Mouse (Mus musculus): ENCODE results near the gene Osbpl2. TPM values are rescaled to one million over a fixed set of nuclear protein-coding genes. Genes with fewer than 3 reads are reported as not detected.

Osbpl2 gene
- polyA plus RNA-seq, 1 experiment from 2014 or later, result 72.3 TPM

GRCm38 (mm10) chr2:180116081-180116493 is 3.0 kb upstream of the Osbpl2 start:
- no peaks in the 10 kb centered on the region for H3K9me3 ChIP-seq (ENCODE audit: control insufficient read depth, low read length)
- H3K4me1 ChIP-seq (replicated peaks; ENCODE audit: control insufficient read depth, insufficient read depth, low read length), result peaks cover 49% of the 10 kb centered on the region
- H3K27ac ChIP-seq (ENCODE audit: low read length), result no peak overlapping the region
- no peaks in the 10 kb centered on the region for H3K27me3 ChIP-seq (replicated peaks; ENCODE audit: control insufficient read depth, insufficient read depth, low read length)
- ATAC-seq, result no peak
- WGBS, result 65% methylated on average over 10 of the region's 10 CpGs
- H3K4me2 ChIP-seq (ENCODE audit: low read length), result no peak overlapping the region
- H3K4me3 ChIP-seq (replicated peaks; ENCODE audit: low read length), result no peak overlapping the region
- no peak overlapping the region for H3K9ac ChIP-seq (replicated peaks; ENCODE audit: low read depth, low read length)
- H3K36me3 ChIP-seq (ENCODE audit: control insufficient read depth, insufficient read depth), result no peaks in the 10 kb centered on the region

GRCm38 (mm10) chr2:180116741-180117484 is 2.2 kb upstream of the Osbpl2 start:
- Histone ChIP-seq H3K4me2 (ENCODE audit: low read length) (no peak overlapping the region), H3K27ac (ENCODE audit: low read length) (peak overlapping the region; percentile 76)
- WGBS, result 74% methylated on average over 8 of the region's 8 CpGs

GRCm38 (mm10) chr2:180117485-180118194 is 1.5 kb upstream of the Osbpl2 start:
- Histone ChIP-seq H3K4me3 (replicated peaks; ENCODE audit: low read length) (peak overlapping the region; percentile 9; the same call in 1 of the 2 replicates), H3K4me1 (replicated peaks; ENCODE audit: control insufficient read depth, insufficient read depth, low read length) (peaks cover 49% of the 10 kb centered on the region)

More at GRCm38 (mm10) chr2:180116741-180117484, 2.2 kb upstream of the Osbpl2 start:
- Histone ChIP-seq H3K9ac (replicated peaks; ENCODE audit: low read depth, low read length) (no peak overlapping the region), H3K4me1 (replicated peaks; ENCODE audit: control insufficient read depth, insufficient read depth, low read length) (peaks cover 49% of the 10 kb centered on the region), H3K9me3 (ENCODE audit: control insufficient read depth, low read length) (no peaks in the 10 kb centered on the region), H3K4me3 (replicated peaks; ENCODE audit: low read length) (no peak overlapping the region), H3K27me3 (replicated peaks; ENCODE audit: control insufficient read depth, insufficient read depth, low read length) (no peaks in the 10 kb centered on the region), H3K36me3 (ENCODE audit: control insufficient read depth, insufficient read depth) (no peaks in the 10 kb centered on the region)
- ATAC-seq, result no peak

GRCm38 (mm10) chr2:180119439-180120291 is 559 bp downstream of the Osbpl2 start:
- peak; percentile 48 for ATAC-seq
- 1% methylated on average over 54 of the region's 68 CpGs for WGBS
- Histone ChIP-seq H3K9me3 (ENCODE audit: control insufficient read depth, low read length) (no peaks in the 10 kb centered on the region), H3K4me1 (replicated peaks; ENCODE audit: control insufficient read depth, insufficient read depth, low read length) (peaks cover 40% of the 10 kb centered on the region), H3K4me3 (replicated peaks; ENCODE audit: low read length) (peak overlapping the region; percentile 90), H3K9ac (replicated peaks; ENCODE audit: low read depth, low read length) (peak overlapping the region; percentile 85), H3K27me3 (replicated peaks; ENCODE audit: control insufficient read depth, insufficient read depth, low read length) (no peaks in the 10 kb centered on the region), H3K4me2 (ENCODE audit: low read length) (peak overlapping the region; percentile 94), H3K27ac (ENCODE audit: low read length) (peak overlapping the region; percentile 63), H3K36me3 (ENCODE audit: control insufficient read depth, insufficient read depth) (0 out of 2 replicates have a peak, but pooled peaks cover 5% of the 10 kb centered on the region)

More at GRCm38 (mm10) chr2:180117485-180118194, 1.5 kb upstream of the Osbpl2 start:
- peak; percentile 29 for ATAC-seq
- 7% methylated on average over 13 of the region's 13 CpGs for WGBS
- Histone ChIP-seq H3K4me2 (ENCODE audit: low read length) (peak overlapping the region; percentile 60), H3K9me3 (ENCODE audit: control insufficient read depth, low read length) (no peaks in the 10 kb centered on the region), H3K9ac (replicated peaks; ENCODE audit: low read depth, low read length) (peak overlapping the region; percentile 30; the same call in 1 of the 2 replicates), H3K27ac (ENCODE audit: low read length) (peak overlapping the region; percentile 76), H3K36me3 (ENCODE audit: control insufficient read depth, insufficient read depth) (no peaks in the 10 kb centered on the region), H3K27me3 (replicated peaks; ENCODE audit: control insufficient read depth, insufficient read depth, low read length) (no peaks in the 10 kb centered on the region)

GRCm38 (mm10) chr2:180120292-180120761 is 1.2 kb downstream of the Osbpl2 start:
- Histone ChIP-seq H3K27me3 (replicated peaks; ENCODE audit: control insufficient read depth, insufficient read depth, low read length) (no peaks in the 10 kb centered on the region), H3K36me3 (ENCODE audit: control insufficient read depth, insufficient read depth) (0 out of 2 replicates have a peak, but pooled peaks cover 5% of the 10 kb centered on the region), H3K27ac (ENCODE audit: low read length) (no peak overlapping the region)

GRCm38 (mm10) chr2:180124192-180124591 is 5.1 kb downstream of the Osbpl2 start:
- H3K4me2 ChIP-seq (ENCODE audit: low read length), result no peak overlapping the region
- peaks cover 20% of the 10 kb centered on the region for H3K4me1 ChIP-seq (replicated peaks; ENCODE audit: control insufficient read depth, insufficient read depth, low read length)
- no peaks in the 10 kb centered on the region for H3K27me3 ChIP-seq (replicated peaks; ENCODE audit: control insufficient read depth, insufficient read depth, low read length)
- WGBS, result 84% methylated on average over 2 of the region's 2 CpGs
- no peak overlapping the region for H3K4me3 ChIP-seq (replicated peaks; ENCODE audit: low read length)
- 0 out of 2 replicates have a peak, but pooled peaks cover 5% of the 10 kb centered on the region for H3K36me3 ChIP-seq (ENCODE audit: control insufficient read depth, insufficient read depth)
- ATAC-seq, result no peak
- H3K27ac ChIP-seq (ENCODE audit: low read length), result no peak overlapping the region
- no peaks in the 10 kb centered on the region for H3K9me3 ChIP-seq (ENCODE audit: control insufficient read depth, low read length)
- H3K9ac ChIP-seq (replicated peaks; ENCODE audit: low read depth, low read length), result no peak overlapping the region

More at GRCm38 (mm10) chr2:180120292-180120761, 1.2 kb downstream of the Osbpl2 start:
- Histone ChIP-seq H3K4me2 (ENCODE audit: low read length) (peak overlapping the region; percentile 94), H3K4me1 (replicated peaks; ENCODE audit: control insufficient read depth, insufficient read depth, low read length) (peaks cover 33% of the 10 kb centered on the region), H3K4me3 (replicated peaks; ENCODE audit: low read length) (peak overlapping the region; percentile 90), H3K9ac (replicated peaks; ENCODE audit: low read depth, low read length) (peak overlapping the region; percentile 85; the same call in 1 of the 2 replicates), H3K9me3 (ENCODE audit: control insufficient read depth, low read length) (no peaks in the 10 kb centered on the region)
- ATAC-seq, result no peak
- WGBS, result 65% methylated on average over 5 of the region's 5 CpGs

GRCm38 (mm10) chr2:180126195-180126594 is 7.1 kb downstream of the Osbpl2 start:
- Histone ChIP-seq H3K27me3 (replicated peaks; ENCODE audit: control insufficient read depth, insufficient read depth, low read length) (no peaks in the 10 kb centered on the region), H3K9me3 (ENCODE audit: control insufficient read depth, low read length) (no peaks in the 10 kb centered on the region), H3K4me1 (replicated peaks; ENCODE audit: control insufficient read depth, insufficient read depth, low read length) (peaks cover 12% of the 10 kb centered on the region), H3K4me2 (ENCODE audit: low read length) (no peak overlapping the region), H3K9ac (replicated peaks; ENCODE audit: low read depth, low read length) (no peak overlapping the region), H3K4me3 (replicated peaks; ENCODE audit: low read length) (no peak overlapping the region), H3K27ac (ENCODE audit: low read length) (no peak overlapping the region), H3K36me3 (ENCODE audit: control insufficient read depth, insufficient read depth) (0 out of 2 replicates have a peak, but pooled peaks cover 5% of the 10 kb centered on the region)
- ATAC-seq, result no peak
- 24% methylated on average over 4 of the region's 4 CpGs for WGBS

GRCm38 (mm10) chr2:180127675-180128074 is 8.6 kb downstream of the Osbpl2 start:
- no peak overlapping the region for H3K4me2 ChIP-seq (ENCODE audit: low read length)
- H3K9ac ChIP-seq (replicated peaks; ENCODE audit: low read depth, low read length), result no peak overlapping the region
- 0 out of 2 replicates have a peak, but pooled peaks cover 5% of the 10 kb centered on the region for H3K36me3 ChIP-seq (ENCODE audit: control insufficient read depth, insufficient read depth)
- ATAC-seq, result no peak
- no peaks in the 10 kb centered on the region for H3K27me3 ChIP-seq (replicated peaks; ENCODE audit: control insufficient read depth, insufficient read depth, low read length)
- WGBS, result 63% methylated on average over 1 of the region's 1 CpGs
- no peaks in the 10 kb centered on the region for H3K9me3 ChIP-seq (ENCODE audit: control insufficient read depth, low read length)
- peaks cover 12% of the 10 kb centered on the region for H3K4me1 ChIP-seq (replicated peaks; ENCODE audit: control insufficient read depth, insufficient read depth, low read length)
- H3K27ac ChIP-seq (ENCODE audit: low read length), result no peak overlapping the region
- no peak overlapping the region for H3K4me3 ChIP-seq (replicated peaks; ENCODE audit: low read length)
